Mouse (Mus musculus): ENCODE measurements around the gene Kmt5c. TPM values are rescaled to one million over a fixed set of nuclear protein-coding genes. Genes with fewer than 3 reads are reported as not detected.

The Kmt5c gene
- polyA plus RNA-seq, 1 experiment, result 224 TPM

- no peak overlapping the region for H3K27ac ChIP-seq (ENCODE audit: control insufficient read depth, insufficient read depth, low read length)
- WGBS, result 94% methylated on average over 2 of the region's 2 CpGs
- no peaks in the 10 kb centered on the region for H3K36me3 ChIP-seq (ENCODE audit: control insufficient read depth, insufficient read depth, low read length)
- TF ChIP-seq CTCF (IDR thresholded peaks at IDR 0.05; ENCODE audit: borderline replicate concordance, control insufficient read depth, extremely low read depth, insufficient read depth, low read length, poor library complexity) (no peak), POLR2A (IDR thresholded peaks at IDR 0.05; ENCODE audit: control insufficient read depth, extremely low read depth, insufficient read depth, low read length, poor library complexity) (no peak)
- no peak for DNase-seq
- H3K4me1 ChIP-seq (replicated peaks; ENCODE audit: control insufficient read depth, insufficient read depth, low read length), result peaks cover 17% of the 10 kb centered on the region
- no peaks in the 10 kb centered on the region for H3K27me3 ChIP-seq (ENCODE audit: control insufficient read depth, insufficient read depth, low read length)
- no peak overlapping the region for H3K4me3 ChIP-seq (ENCODE audit: control insufficient read depth, insufficient read depth, low read length)
Observed at GRCm38 (mm10) chr7:4749169-4749568, 9.3 kb downstream of the Kmt5c start.

GRCm38 (mm10) chr7:4751971-4752820 lies 12.3 kb downstream of the Kmt5c start:
- Histone ChIP-seq H3K4me3 (ENCODE audit: control insufficient read depth, insufficient read depth, low read length) (peak overlapping the region; percentile 57), H3K27ac (ENCODE audit: control insufficient read depth, insufficient read depth, low read length) (no peak overlapping the region; the same call in 1 of the 2 replicates), H3K27me3 (ENCODE audit: control insufficient read depth, insufficient read depth, low read length) (no peaks in the 10 kb centered on the region), H3K36me3 (ENCODE audit: control insufficient read depth, insufficient read depth, low read length) (no peaks in the 10 kb centered on the region), H3K4me1 (replicated peaks; ENCODE audit: control insufficient read depth, insufficient read depth, low read length) (peaks cover 17% of the 10 kb centered on the region)
- 3% methylated on average over 30 of the region's 30 CpGs for WGBS
- peak; percentile 25 for DNase-seq
- TF ChIP-seq CTCF (IDR thresholded peaks at IDR 0.05; ENCODE audit: borderline replicate concordance, control insufficient read depth, extremely low read depth, insufficient read depth, low read length, poor library complexity), result no peak
- TF ChIP-seq POLR2A (IDR thresholded peaks at IDR 0.05; ENCODE audit: control insufficient read depth, extremely low read depth, insufficient read depth, low read length, poor library complexity), result no peak

GRCm38 (mm10) chr7:4752821-4753570 lies 13.1 kb downstream of the Kmt5c start, which contains the start of gene Cox6b2:
Cox6b2 (minus strand) TSS chr7:4753094.
- no peak for TF ChIP-seq CTCF (IDR thresholded peaks at IDR 0.05; ENCODE audit: borderline replicate concordance, control insufficient read depth, extremely low read depth, insufficient read depth, low read length, poor library complexity)
- TF ChIP-seq POLR2A (IDR thresholded peaks at IDR 0.05; ENCODE audit: control insufficient read depth, extremely low read depth, insufficient read depth, low read length, poor library complexity), result peak; percentile 79
- H3K27ac ChIP-seq (ENCODE audit: control insufficient read depth, insufficient read depth, low read length), result no peak within 1 kb of the TSS; the same call in 1 of the 2 replicates
- H3K4me3 ChIP-seq (ENCODE audit: control insufficient read depth, insufficient read depth, low read length), result peak within 1 kb of the TSS; percentile 57
- WGBS, result 11% methylated on average over 24 of the region's 24 CpGs
- no peaks in the 10 kb centered on the region for H3K36me3 ChIP-seq (ENCODE audit: control insufficient read depth, insufficient read depth, low read length)
- H3K4me1 ChIP-seq (replicated peaks; ENCODE audit: control insufficient read depth, insufficient read depth, low read length), result peaks cover 17% of the 10 kb centered on the region
- H3K27me3 ChIP-seq (ENCODE audit: control insufficient read depth, insufficient read depth, low read length), result no peaks in the 10 kb centered on the region
- DNase-seq, result peak; percentile 85

GRCm38 (mm10) chr7:4759670-4760069 lies 19.8 kb downstream of the Kmt5c start:
- no peak for DNase-seq
- no peaks in the 10 kb centered on the region for H3K27me3 ChIP-seq (ENCODE audit: control insufficient read depth, insufficient read depth, low read length)
- no peak for TF ChIP-seq CTCF (IDR thresholded peaks at IDR 0.05; ENCODE audit: borderline replicate concordance, control insufficient read depth, extremely low read depth, insufficient read depth, low read length, poor library complexity)
- TF ChIP-seq POLR2A (IDR thresholded peaks at IDR 0.05; ENCODE audit: control insufficient read depth, extremely low read depth, insufficient read depth, low read length, poor library complexity), result no peak
- H3K27ac ChIP-seq (ENCODE audit: control insufficient read depth, insufficient read depth, low read length), result no peak overlapping the region
- H3K36me3 ChIP-seq (ENCODE audit: control insufficient read depth, insufficient read depth, low read length), result no peaks in the 10 kb centered on the region
- no peak overlapping the region for H3K4me3 ChIP-seq (ENCODE audit: control insufficient read depth, insufficient read depth, low read length)
- H3K4me1 ChIP-seq (replicated peaks; ENCODE audit: control insufficient read depth, insufficient read depth, low read length), result no peaks in the 10 kb centered on the region
- 61% methylated on average over 1 of the region's 1 CpGs for whole genome bisulfite sequencing

GRCm38 (mm10) chr7:4764946-4765710 lies 25.2 kb downstream of the Kmt5c start:
- no peaks in the 10 kb centered on the region for H3K4me1 ChIP-seq (replicated peaks; ENCODE audit: control insufficient read depth, insufficient read depth, low read length)
- H3K4me3 ChIP-seq (ENCODE audit: control insufficient read depth, insufficient read depth, low read length), result no peak overlapping the region
- H3K27ac ChIP-seq (ENCODE audit: control insufficient read depth, insufficient read depth, low read length), result no peak overlapping the region
- no peak for DNase-seq
- TF ChIP-seq POLR2A (IDR thresholded peaks at IDR 0.05; ENCODE audit: control insufficient read depth, extremely low read depth, insufficient read depth, low read length, poor library complexity) (no peak), CTCF (IDR thresholded peaks at IDR 0.05; ENCODE audit: borderline replicate concordance, control insufficient read depth, extremely low read depth, insufficient read depth, low read length, poor library complexity) (no peak)
- WGBS, result 52% methylated on average over 4 of the region's 4 CpGs
- no peaks in the 10 kb centered on the region for H3K27me3 ChIP-seq (ENCODE audit: control insufficient read depth, insufficient read depth, low read length)
- no peaks in the 10 kb centered on the region for H3K36me3 ChIP-seq (ENCODE audit: control insufficient read depth, insufficient read depth, low read length)

- H3K27me3 ChIP-seq (ENCODE audit: control insufficient read depth, insufficient read depth, low read length), result peaks cover 4% of the 10 kb centered on the region; the same call in 1 of the 2 replicates
- H3K27ac ChIP-seq (ENCODE audit: control insufficient read depth, insufficient read depth, low read length), result no peak within 1 kb of the TSS
- 91% methylated on average over 4 of the region's 5 CpGs for WGBS
- no peak within 1 kb of the TSS for H3K4me3 ChIP-seq (ENCODE audit: control insufficient read depth, insufficient read depth, low read length)
- no peaks in the 10 kb centered on the region for H3K4me1 ChIP-seq (replicated peaks; ENCODE audit: control insufficient read depth, insufficient read depth, low read length)
- no peaks in the 10 kb centered on the region for H3K36me3 ChIP-seq (ENCODE audit: control insufficient read depth, insufficient read depth, low read length)
- no peak for DNase-seq
- TF ChIP-seq POLR2A (IDR thresholded peaks at IDR 0.05; ENCODE audit: control insufficient read depth, extremely low read depth, insufficient read depth, low read length, poor library complexity) (no peak), CTCF (IDR thresholded peaks at IDR 0.05; ENCODE audit: borderline replicate concordance, control insufficient read depth, extremely low read depth, insufficient read depth, low read length, poor library complexity) (no peak)
Observed at GRCm38 (mm10) chr7:4771202-4771601, 31.3 kb downstream of the Kmt5c start, which contains the start of gene Fam71e2. Fam71e2 (minus strand) TSS chr7:4771302.

Measured in thymus, adult 2 months (tissue).